Mouse (Mus musculus) mouse trophoblast stem cell (cell line): ENCODE results near the gene Sgsh.

Experiments
- in situ Hi-C, 2 experiments: fragments of 300-500 bp; cut with MseI, MboI; formaldehyde crosslinking; loops; 2 replicates in 1 of 2; 3 replicates in 1 of 2; pipeline ENCODE4 v1.15.1; 2025

Sgsh gene

GRCm38 (mm10) chr11:119307658-119307867, 47.8 kb downstream of the Sgsh start, which contains the start of gene Card14:
Card14 (plus strand) TSS chr11:119307768.
- in situ Hi-C loops, result no loop called here

- in situ Hi-C loops, result no loop called here
These were observed 48.3 kb downstream of the Sgsh start for GRCm38 (mm10) chr11:119306762-119307657.

- in situ Hi-C loops, result no loop called here
These were observed 50.2 kb downstream of the Sgsh start for GRCm38 (mm10) chr11:119304904-119305712.

- in situ Hi-C loops, result no loop called here
These were observed 54.4 kb downstream of the Sgsh start for GRCm38 (mm10) chr11:119300986-119301385.

- in situ Hi-C loops, result no loop called here
These were observed 54.9 kb downstream of the Sgsh start for GRCm38 (mm10) chr11:119300246-119300935.

- in situ Hi-C loops, result no loop called here
These were observed 55.7 kb downstream of the Sgsh start, which contains the start of gene Eif4a3 for GRCm38 (mm10) chr11:119299391-119300245. Eif4a3 (minus strand) TSS chr11:119300089.

GRCm38 (mm10) chr11:119298917-119299316, 56.4 kb downstream of the Sgsh start:
- in situ Hi-C loops, result no loop called here

GRCm38 (mm10) chr11:119297996-119298395, 57.3 kb downstream of the Sgsh start:
- in situ Hi-C loops, result no loop called here
